Mouse (Mus musculus): ENCODE data around the gene Cyp2a5.
"Not testable (repeated sequence)": the region's sequence is repeated elsewhere in the genome, so short reads cannot be mapped to it uniquely, and the experiment has no call there.

The Cyp2a5 gene

DNA sequence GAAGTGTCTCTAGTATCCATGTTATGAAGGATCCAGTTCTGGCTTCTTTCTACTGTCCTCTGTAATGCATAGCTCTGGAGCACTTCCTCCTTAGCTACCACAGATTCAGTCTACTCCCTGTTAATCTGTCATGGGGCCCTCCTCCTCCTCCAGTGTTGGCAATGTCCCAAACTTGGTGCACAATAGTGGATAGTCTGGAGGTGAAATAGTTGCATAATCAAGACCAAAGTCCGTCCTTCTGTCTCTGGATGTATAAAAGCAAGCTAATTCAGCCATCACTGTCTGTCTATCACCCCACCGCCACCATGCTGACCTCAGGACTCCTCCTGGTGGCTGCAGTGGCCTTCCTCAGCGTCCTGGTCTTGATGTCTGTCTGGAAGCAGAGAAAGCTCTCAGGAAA lies at the start of gene Cyp2a5:
Gene Cyp2a5 (plus strand): TSS at position 247 of the 400 bp plus-strand sequence.
- DNase-seq (ENCODE audit: inconsistent ontology term), result not testable (repeated sequence)

DNA sequence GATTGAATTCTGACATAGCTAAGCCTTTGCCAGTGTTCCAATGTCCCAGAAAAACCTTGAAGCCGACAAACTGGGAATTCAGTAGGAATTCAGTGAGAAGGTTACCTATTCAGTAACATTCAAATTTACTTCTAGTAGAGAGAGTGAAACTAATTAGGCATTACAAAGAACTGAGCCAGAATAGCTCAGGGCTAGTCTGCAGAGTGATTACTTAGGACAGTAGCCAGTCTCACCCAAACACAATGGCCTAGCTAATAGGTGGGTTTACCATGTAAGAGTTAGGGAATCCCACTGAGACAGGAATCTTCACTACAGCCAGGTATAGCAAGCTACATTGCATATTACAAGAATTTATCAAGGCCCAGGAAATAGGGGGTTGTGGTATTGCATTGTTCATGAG lies 49.1 kb upstream of the Cyp2a5 start:
- DNase-seq (ENCODE audit: inconsistent ontology term), result not testable (repeated sequence)

DNA sequence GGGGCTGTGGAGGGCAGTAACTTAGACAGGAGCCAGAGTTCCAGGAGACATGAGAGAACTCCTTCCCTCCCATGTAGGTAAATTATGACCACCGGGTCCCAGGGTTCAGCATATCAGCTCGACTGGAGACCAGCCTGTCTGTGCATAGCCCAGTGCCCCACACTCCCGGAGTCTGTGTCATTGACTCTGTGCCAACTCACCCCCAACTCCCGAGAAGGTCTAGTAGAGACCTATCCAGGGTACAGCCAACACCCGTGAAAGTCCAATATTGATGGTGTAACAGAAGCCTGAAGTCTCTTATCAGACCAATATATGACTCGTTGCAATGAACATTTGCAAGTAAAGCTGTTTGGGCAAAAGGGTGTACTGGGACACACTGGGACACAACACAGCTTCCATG lies 45.1 kb upstream of the Cyp2a5 start:
- no peak for DNase-seq (ENCODE audit: inconsistent ontology term)

DNA sequence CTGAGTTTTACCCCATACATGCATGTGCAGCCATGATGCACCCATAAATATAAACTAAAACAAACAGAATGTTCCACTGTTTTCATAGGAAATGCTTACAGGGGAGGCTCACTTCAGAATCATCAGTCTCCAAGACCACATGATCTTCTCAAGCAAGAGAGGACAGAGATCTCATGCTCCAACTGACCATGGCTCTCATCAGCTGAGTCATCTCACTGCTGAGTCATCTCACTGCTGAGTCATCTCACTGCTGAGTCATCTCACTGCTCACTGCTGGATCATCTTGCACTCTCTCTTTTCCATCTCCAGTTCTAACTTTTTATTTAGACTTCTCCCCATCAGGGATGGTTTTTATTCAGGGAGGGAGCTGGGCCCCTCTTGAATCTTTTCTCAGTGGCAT lies 35.0 kb upstream of the Cyp2a5 start:
- peak; percentile 36 for DNase-seq (ENCODE audit: inconsistent ontology term)

DNA sequence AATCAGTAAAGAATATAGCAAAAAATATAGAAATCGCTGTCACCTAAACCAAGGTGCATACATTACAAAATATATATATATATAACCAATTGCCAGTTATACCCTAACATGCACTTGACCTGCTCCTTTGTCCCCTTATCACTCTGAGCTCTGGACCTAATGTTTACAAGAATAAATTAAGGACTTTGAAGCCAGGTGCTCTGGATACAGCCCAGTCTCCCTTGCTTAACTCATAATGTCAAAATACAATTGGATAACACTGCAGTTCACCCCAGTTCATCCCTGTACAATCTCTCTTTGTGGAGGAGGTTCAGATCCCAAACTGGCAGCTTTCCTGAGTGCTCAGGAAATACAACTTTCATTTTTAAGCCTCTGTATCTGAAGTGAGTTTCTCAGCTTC lies 34.1 kb upstream of the Cyp2a5 start:
- no peak for DNase-seq (ENCODE audit: inconsistent ontology term)

DNA sequence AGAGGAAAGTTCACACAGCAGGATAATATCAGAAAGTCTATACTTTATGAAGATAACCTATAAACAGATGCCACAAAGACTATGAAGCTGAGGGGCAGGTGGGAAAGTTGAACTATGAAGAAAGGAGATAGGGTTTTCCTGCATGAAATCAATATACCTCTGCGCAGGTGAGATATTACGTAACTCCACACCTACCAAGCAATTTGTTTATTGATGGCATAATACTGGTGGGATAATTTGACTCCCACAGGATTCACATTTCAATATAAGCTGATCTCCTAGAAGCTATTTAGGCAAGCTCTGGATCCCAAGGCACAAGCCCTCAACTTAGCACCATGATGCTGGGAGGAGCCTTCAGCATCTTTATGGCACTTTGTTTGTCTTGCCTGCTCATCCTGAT lies 26.5 kb upstream of the Cyp2a5 start, which contains the start of gene Cyp2g1:
Gene Cyp2g1 (plus strand): TSS at position 301 of the 400 bp plus-strand sequence.
- no peak for DNase-seq (ENCODE audit: inconsistent ontology term)

DNA sequence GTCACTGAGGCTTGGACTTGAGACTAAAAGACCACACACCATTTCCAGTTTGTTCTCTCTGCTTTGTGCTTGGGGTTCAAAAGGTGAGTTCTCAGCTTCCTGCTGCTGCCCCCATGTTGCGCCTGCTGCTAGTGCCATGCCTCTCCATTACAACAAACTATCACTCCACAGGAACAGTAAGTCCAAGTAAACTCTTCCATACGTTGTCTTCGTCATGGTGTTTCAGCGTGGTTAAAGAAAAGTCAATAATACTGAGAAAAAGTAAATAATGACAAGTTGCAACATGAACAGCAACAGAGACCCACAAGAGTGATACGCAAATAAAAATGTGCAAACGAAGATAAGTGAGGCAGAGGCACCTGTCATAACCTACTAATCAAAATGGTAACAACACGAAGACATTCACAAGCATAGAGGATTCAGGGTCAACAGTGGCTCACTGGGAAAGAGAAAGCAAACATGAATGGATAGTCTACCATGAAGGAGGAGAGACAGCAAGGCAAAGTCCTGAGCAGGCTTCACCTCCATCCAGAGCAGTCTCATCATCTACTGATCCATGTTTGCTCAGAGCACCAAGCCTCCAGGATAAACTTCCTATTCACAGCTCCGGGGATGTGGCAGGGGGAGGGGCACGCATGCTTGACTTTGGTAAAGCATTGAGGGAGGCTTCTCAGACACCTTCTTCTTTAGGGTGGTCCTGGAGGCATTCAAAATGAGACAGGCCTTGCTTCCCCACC lies 3.4 kb upstream of the Cyp2a5 start:
- not testable (repeated sequence) for DNase-seq (ENCODE audit: inconsistent ontology term)

DNA sequence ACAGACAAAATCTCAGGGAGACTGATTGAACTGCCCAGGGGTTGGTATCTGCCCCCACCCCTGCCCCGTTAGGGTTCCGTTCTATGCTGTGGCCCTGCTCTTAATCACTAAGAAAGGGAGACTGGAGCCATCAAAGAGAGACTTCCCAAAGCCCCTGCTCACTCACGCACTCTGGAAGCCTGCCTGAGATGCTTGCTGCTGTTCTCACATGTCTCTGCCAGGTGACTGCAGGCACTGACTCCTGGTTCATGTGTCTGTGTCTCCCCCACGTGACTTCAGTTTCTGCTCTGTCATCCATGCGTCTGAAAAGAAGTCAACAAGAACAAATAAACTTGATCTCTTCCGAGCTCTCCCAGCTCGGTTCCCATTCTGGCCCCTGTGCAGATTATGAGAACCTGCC lies 2.4 kb upstream of the Cyp2a5 start:
- DNase-seq (ENCODE audit: inconsistent ontology term), result not testable (repeated sequence)

DNA sequence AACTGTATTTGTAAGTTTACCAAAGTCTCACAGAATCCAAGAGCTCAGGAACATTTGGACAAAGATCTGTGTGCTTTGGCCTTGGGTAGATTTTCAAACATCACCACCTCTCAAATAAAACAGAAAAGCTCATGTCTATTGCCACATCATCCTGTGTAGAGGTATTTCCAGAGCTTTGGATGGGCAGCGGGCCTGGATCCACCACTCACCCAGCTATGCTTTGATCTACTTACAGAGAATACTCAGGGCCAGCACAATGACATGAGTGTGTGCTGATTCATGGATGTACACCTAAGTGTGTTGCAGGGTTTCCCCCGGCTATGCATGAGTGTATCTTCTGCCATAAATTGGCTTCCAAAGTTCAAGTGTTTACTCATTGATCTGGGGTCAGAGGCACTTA lies 8.3 kb downstream of the Cyp2a5 start:
- not testable (repeated sequence) for DNase-seq (ENCODE audit: inconsistent ontology term)

DNA sequence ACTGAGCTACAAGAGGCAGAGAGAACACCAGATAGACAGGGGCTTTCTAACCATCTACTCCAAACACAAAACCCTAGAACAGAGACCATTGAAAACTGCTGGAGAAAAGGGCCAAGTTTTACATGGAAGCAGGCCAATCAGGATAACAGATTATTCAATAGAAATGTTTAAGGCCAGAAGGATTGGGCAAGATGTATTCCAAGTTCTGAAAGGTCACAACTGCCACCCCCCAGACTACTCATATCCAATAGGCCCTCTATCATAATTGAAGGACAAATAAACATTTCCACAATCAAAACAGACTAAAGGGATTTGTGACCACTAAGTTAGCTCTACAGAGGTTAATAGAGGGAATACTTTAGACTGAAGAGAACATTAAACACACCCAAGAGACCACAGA lies 15.0 kb downstream of the Cyp2a5 start:
- not testable (repeated sequence) for DNase-seq (ENCODE audit: inconsistent ontology term)

DNA sequence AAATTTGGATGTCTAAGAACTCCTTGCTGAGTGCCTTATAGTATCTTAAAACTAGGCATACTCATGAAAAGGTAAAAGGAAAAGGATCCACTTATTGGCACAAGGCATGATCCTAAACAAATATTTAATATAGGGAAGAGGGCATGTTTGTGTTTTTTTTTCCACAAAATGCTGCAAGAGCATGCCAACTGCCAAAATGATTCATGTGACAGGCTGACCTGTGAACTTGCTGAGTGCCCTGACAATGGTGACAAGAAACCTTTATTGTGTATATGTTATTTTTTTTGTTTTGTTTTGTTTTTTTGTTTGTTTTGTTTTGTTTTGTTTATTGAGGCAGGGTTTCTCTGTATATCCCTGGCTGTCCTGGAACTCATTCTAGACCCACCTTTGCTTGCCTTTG lies 43.5 kb downstream of the Cyp2a5 start:
- DNase-seq (ENCODE audit: inconsistent ontology term), result not testable (repeated sequence)

DNA sequence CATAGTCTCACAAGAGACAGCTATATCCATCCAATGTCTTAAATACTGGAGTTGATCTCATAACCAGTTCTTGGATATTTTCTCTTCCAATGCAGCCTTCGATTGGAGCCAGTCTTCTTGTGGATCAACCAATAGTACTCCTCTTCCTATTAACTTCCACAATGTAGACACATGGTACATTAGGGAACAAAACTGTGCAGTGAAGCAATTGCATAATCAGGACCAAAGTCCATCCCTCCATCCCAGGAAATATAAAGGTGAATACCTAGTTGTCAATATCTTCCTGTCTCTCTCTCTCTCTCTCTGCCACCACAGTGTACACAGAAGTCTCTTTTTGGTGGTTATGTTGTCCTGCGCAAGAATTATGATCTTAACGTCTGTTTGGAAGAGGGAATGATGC lies 45.5 kb downstream of the Cyp2a5 start:
- DNase-seq (ENCODE audit: inconsistent ontology term), result not testable (repeated sequence)

Data from Muller cell, postnatal 12 days (primary cell).